In genomic region chr11:33872716-33873048, GRCm38 (mm10) we compare ENCODE assay signal across 12 mouse cellular contexts.
A peak's percentile ranks its signal among the peaks of the same experiment; 100 is the strongest.
DNase-seq lines count a peak whose midpoint lies in the region; ATAC-seq and TF ChIP-seq lines count a peak whose summit lies in the region.
"Had no signal": no experiment of that assay in that cellular context is flagged by ENCODE, and none has a peak within 500 bp of the region (broad histone marks: within the 10 kb centered on the region; RNA-seq: fewer than 3 reads in every experiment).

No protein-coding gene starts in this region.

- H3K9me3 ChIP-seq in heart, embryonic 16.5 days (replicated peaks; ENCODE audit: control insufficient read depth, low read length): peaks cover 3% of the 10 kb centered on the region; the same call in 1 of the 2 replicates
- no peaks in the 10 kb centered on the region for H3K9me3 ChIP-seq in lung, postnatal 0 days (ENCODE audit: low read length)
- no peaks in the 10 kb centered on the region for H3K9me3 ChIP-seq in intestine, embryonic 16.5 days (ENCODE audit: control insufficient read depth, low read length)
- H3K9me3 ChIP-seq in stomach, embryonic 15.5 days: no peaks in the 10 kb centered on the region

- no peak for DNase-seq in heart, adult 9 months (ENCODE audit: low spot score in 2 of 2)
- no peak for DNase-seq in lung, postnatal 0 days (ENCODE audit: low spot score)
- no peak for DNase-seq in lung, postnatal 36 days
- DNase-seq in frontal cortex, postnatal 14 days (ENCODE audit: low spot score in 2 of 2): no peak
- DNase-seq: cerebellum, adult 9-10 months; layer of hippocampus, adult 9-11 months; right cerebral cortex, adult 18-20 months had no signal

- peaks cover 22% of the 10 kb centered on the region for H3K4me1 ChIP-seq in heart, embryonic 16.5 days (ENCODE audit: control insufficient read depth, insufficient read depth, low read length)
- peaks cover 18% of the 10 kb centered on the region for H3K4me1 ChIP-seq in lung, postnatal 0 days (ENCODE audit: insufficient read depth, low read depth, low read length)
- H3K4me1 ChIP-seq in intestine, embryonic 16.5 days (ENCODE audit: control insufficient read depth, insufficient read depth, low read length): peaks cover 8% of the 10 kb centered on the region
- H3K4me1 ChIP-seq in stomach, embryonic 15.5 days: peaks cover 20% of the 10 kb centered on the region

- peak overlapping the region; percentile 33 for H3K27ac ChIP-seq in heart, embryonic 16.5 days (ENCODE audit: low read length)
- H3K27ac ChIP-seq in lung, postnatal 0 days (ENCODE audit: low read length): peak overlapping the region; percentile 54
- H3K27ac ChIP-seq in intestine, embryonic 16.5 days (ENCODE audit: low read length): peak overlapping the region; percentile 59; the same call in 1 of the 2 replicates
- peak overlapping the region; percentile 84 for H3K27ac ChIP-seq in stomach, embryonic 15.5 days

- 46% methylated on average over 2 of the region's 2 CpGs for WGBS in heart, embryonic 16.5 days
- 22% methylated on average over 2 of the region's 2 CpGs for WGBS in lung, postnatal 0 days
- 64% methylated on average over 2 of the region's 2 CpGs for WGBS in intestine, embryonic 16.5 days
- 23% methylated on average over 2 of the region's 2 CpGs for WGBS in stomach, embryonic 15.5 days

- H3K27me3 ChIP-seq in heart, embryonic 16.5 days (ENCODE audit: control insufficient read depth, insufficient read depth, low read length): no peaks in the 10 kb centered on the region
- H3K27me3 ChIP-seq in lung, postnatal 0 days (replicated peaks; ENCODE audit: insufficient read depth, low read length): no peaks in the 10 kb centered on the region
- H3K27me3 ChIP-seq in intestine, embryonic 16.5 days (replicated peaks; ENCODE audit: control insufficient read depth, insufficient read depth, low read length): no peaks in the 10 kb centered on the region
- H3K27me3 ChIP-seq in stomach, embryonic 15.5 days (replicated peaks): no peaks in the 10 kb centered on the region

- ATAC-seq in heart, embryonic 16.5 days (replicated peaks; ENCODE audit: extremely low read depth, insufficient read depth, low FRiP score): no peak
- peak; percentile 9; the same call in 1 of the 2 replicates for ATAC-seq in lung, postnatal 0 days
- peak; percentile 34; the same call in 1 of the 2 replicates for ATAC-seq in intestine, embryonic 16.5 days
- 0 out of 2 replicates have a peak, but pooled peaks have one; percentile 3 for ATAC-seq in stomach, embryonic 15.5 days (ENCODE audit: insufficient read depth, low FRiP score, low read depth)
- ATAC-seq: inflammation-experienced regulatory T-cells, adult 6 months had no signal

- H3K4me3 ChIP-seq in heart, embryonic 16.5 days (ENCODE audit: low read length): no peak overlapping the region
- no peak overlapping the region for H3K4me3 ChIP-seq in lung, postnatal 0 days (ENCODE audit: low read depth, low read length)
- no peak overlapping the region for H3K4me3 ChIP-seq in intestine, embryonic 16.5 days (ENCODE audit: low read length)
- no peak overlapping the region for H3K4me3 ChIP-seq in stomach, embryonic 15.5 days (replicated peaks)

- TF ChIP-seq EP300 in lung, postnatal 0 days (IDR thresholded peaks at IDR 0.05): no peak

- no peak overlapping the region for H3K4me2 ChIP-seq in heart, embryonic 16.5 days (ENCODE audit: low read depth, low read length)
- no peak overlapping the region for H3K4me2 ChIP-seq in lung, postnatal 0 days (replicated peaks; ENCODE audit: low read depth, low read length)
- H3K4me2 ChIP-seq in intestine, embryonic 16.5 days (ENCODE audit: low read depth, low read length): no peak overlapping the region
- no peak overlapping the region for H3K4me2 ChIP-seq in stomach, embryonic 15.5 days
- H3K4me2 ChIP-seq: midbrain, embryonic 11.5 days had no signal

- no peak for TF ChIP-seq CTCF in lung, postnatal 0 days (IDR thresholded peaks at IDR 0.05)

- H3K9ac ChIP-seq in heart, embryonic 16.5 days (ENCODE audit: low read length): no peak overlapping the region
- H3K9ac ChIP-seq in lung, postnatal 0 days (replicated peaks; ENCODE audit: low read depth): no peak overlapping the region
- H3K9ac ChIP-seq in intestine, embryonic 16.5 days (ENCODE audit: low read depth, low read length): no peak overlapping the region
- H3K9ac ChIP-seq in stomach, embryonic 15.5 days: no peak overlapping the region

- no peaks in the 10 kb centered on the region for H3K36me3 ChIP-seq in heart, embryonic 16.5 days (ENCODE audit: control insufficient read depth, insufficient read depth)
- no peaks in the 10 kb centered on the region for H3K36me3 ChIP-seq in lung, postnatal 0 days (ENCODE audit: insufficient read depth, low read length)
- H3K36me3 ChIP-seq in intestine, embryonic 16.5 days (ENCODE audit: control insufficient read depth, insufficient read depth, low read length): no peaks in the 10 kb centered on the region
- H3K36me3 ChIP-seq in stomach, embryonic 15.5 days: no peaks in the 10 kb centered on the region

Comparison
In these comparisons a context has a peak if more than half of its experiments do, and no peak if none do; other contexts are left out.
1. H3K27ac ChIP-seq: peak in every context shown above with its lines; median percentile 84 in stomach, embryonic 15.5 days; 59 in intestine, embryonic 16.5 days; 54 in lung, postnatal 0 days; 33 in heart, embryonic 16.5 days.